Mouse (Mus musculus) limb, embryonic 12.5 days (tissue): ENCODE data around the gene Ccdc138. TPM values are rescaled to one million over a fixed set of nuclear protein-coding genes. Genes with fewer than 3 reads are reported as not detected.

ENCODE experiments used
- ATAC-seq: fragments of 200-750 bp; cut with Nextera tagmentation; 2 replicates; pipeline ENCODE4 v1.8.0; 2017; ENCODE audit warnings: low read depth, moderate TSS enrichment; ENCODE audit not compliant: insufficient number of reproducible peaks, insufficient read depth, low FRiP score, low TSS enrichment
- H3K27ac ChIP-seq: fragments of 300-500 bp; sonication (generic); 2 replicates; pipeline ENCODE4 v1.5.1; 2016; ENCODE audit warnings: mild to moderate bottlenecking, moderate library complexity
- H3K27me3 ChIP-seq: fragments of 300-500 bp; sonication (generic); 2 replicates; pipeline ENCODE4 v1.6.1; 2016; ENCODE audit warnings: mild to moderate bottlenecking, moderate library complexity
- H3K36me3 ChIP-seq: fragments of 300-500 bp; sonication (generic); 2 replicates; pipeline ENCODE4 v1.6.1; 2016; ENCODE audit warnings: mild to moderate bottlenecking, moderate library complexity
- H3K4me1 ChIP-seq: fragments of 300-500 bp; sonication (generic); replicated peaks from 2 replicates; pipeline ENCODE4 v1.6.1; 2016
- H3K4me2 ChIP-seq: fragments of 300-500 bp; sonication (generic); 2 replicates; pipeline ENCODE4 v1.6.1; 2016; ENCODE audit warnings: mild to moderate bottlenecking, moderate library complexity
- H3K4me3 ChIP-seq: fragments of 300-500 bp; sonication (generic); replicated peaks from 2 replicates; pipeline ENCODE4 v1.5.1; 2016; ENCODE audit warnings: mild to moderate bottlenecking
- H3K9ac ChIP-seq: fragments of 300-500 bp; sonication (generic); replicated peaks from 2 replicates; pipeline ENCODE4 v1.6.1; 2016; ENCODE audit warnings: mild to moderate bottlenecking, moderate library complexity
- H3K9me3 ChIP-seq: fragments of 300-500 bp; sonication (generic); 2 replicates; pipeline ENCODE4 v1.6.1; 2016; ENCODE audit warnings: mild to moderate bottlenecking, moderate library complexity
- WGBS: fragments of 180-500 bp; shearing (Covaris S2); methylation state at CpG from one replicate; pipeline ENCODE4 v1.1.7; 2016; 5-methylcytosine and 5-hydroxymethylcytosine counted together
- polyA plus RNA-seq: library from polyadenylated mRNA; unstranded; fragments of >200 nt; fragmentation: Nextera tagmentation; extraction: Ambion mirVana; gene quantifications from 2 replicates; pipeline ENCODE4 v1.2.1, GENCODE M21; 2016

Ccdc138 gene
- 13.9 and 15.4 TPM in 2 replicates for polyA plus RNA-seq

GRCm38 (mm10) chr10:58497320-58498284 lies at the start of gene Ccdc138:
Gene Ccdc138 (plus strand): TSS chr10:58497948.
- Histone ChIP-seq H3K27ac (peak within 1 kb of the TSS; percentile 91), H3K9me3 (no peaks in the 10 kb centered on the region), H3K4me1 (peaks cover 7% of the 10 kb centered on the region; the same call in 1 of the 2 replicates), H3K4me3 (peak within 1 kb of the TSS; percentile 66), H3K9ac (peak within 1 kb of the TSS; percentile 63), H3K27me3 (no peaks in the 10 kb centered on the region), H3K36me3 (peaks cover 24% of the 10 kb centered on the region), H3K4me2 (peak within 1 kb of the TSS; percentile 61)
- ATAC-seq: peak; percentile 98
- WGBS: 2% methylated on average over 50 of the region's 50 CpGs

GRCm38 (mm10) chr10:58451575-58451974 lies 46.2 kb upstream of the Ccdc138 start:
- Histone ChIP-seq H3K36me3 (peaks cover 38% of the 10 kb centered on the region), H3K4me3 (no peak overlapping the region), H3K4me2 (no peak overlapping the region)

GRCm38 (mm10) chr10:58452185-58452584 lies 45.6 kb upstream of the Ccdc138 start:
- Histone ChIP-seq H3K27me3 (no peaks in the 10 kb centered on the region), H3K9me3 (no peaks in the 10 kb centered on the region), H3K4me3 (no peak overlapping the region), H3K4me1 (0 out of 2 replicates have a peak, but pooled peaks cover 3% of the 10 kb centered on the region), H3K9ac (no peak overlapping the region), H3K27ac (no peak overlapping the region), H3K36me3 (peaks cover 40% of the 10 kb centered on the region), H3K4me2 (no peak overlapping the region)
- no peak for ATAC-seq
- WGBS: 96% methylated on average over 1 of the region's 1 CpGs

More at GRCm38 (mm10) chr10:58451575-58451974, 46.2 kb upstream of the Ccdc138 start:
- no peaks in the 10 kb centered on the region for H3K9me3 ChIP-seq
- ATAC-seq: no peak
- no peaks in the 10 kb centered on the region for H3K27me3 ChIP-seq
- H3K27ac ChIP-seq: no peak overlapping the region
- H3K9ac ChIP-seq: no peak overlapping the region
- 0 out of 2 replicates have a peak, but pooled peaks cover 3% of the 10 kb centered on the region for H3K4me1 ChIP-seq

DNA sequence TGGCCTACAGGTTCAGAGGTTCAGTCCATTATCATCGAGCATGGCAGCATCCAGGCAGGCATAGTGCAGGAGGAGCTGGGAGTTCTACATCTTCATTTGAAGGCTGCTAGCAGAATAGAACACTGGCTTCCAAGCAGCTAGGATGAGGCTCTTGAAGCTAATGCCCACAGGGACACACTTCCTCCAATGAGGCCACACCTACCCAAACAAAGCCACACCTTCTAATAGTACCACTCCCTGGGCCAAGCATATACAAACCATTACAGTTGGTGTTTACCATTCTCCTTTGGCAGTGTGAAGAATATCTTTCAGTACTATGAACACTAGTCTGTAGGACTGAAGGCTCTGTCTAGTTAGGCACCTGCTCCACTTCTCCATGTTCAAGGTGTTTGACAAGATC lies 37.9 kb upstream of the Ccdc138 start:
- H3K27ac ChIP-seq: no peak overlapping the region
- WGBS: 85% methylated on average over 1 of the region's 1 CpGs
- no peak overlapping the region for H3K9ac ChIP-seq
- no peak for ATAC-seq
- H3K4me2 ChIP-seq: no peak overlapping the region
- H3K36me3 ChIP-seq: peaks cover 81% of the 10 kb centered on the region
- no peaks in the 10 kb centered on the region for H3K9me3 ChIP-seq
- no peaks in the 10 kb centered on the region for H3K27me3 ChIP-seq
- no peak overlapping the region for H3K4me3 ChIP-seq
- H3K4me1 ChIP-seq: no peaks in the 10 kb centered on the region

GRCm38 (mm10) chr10:58477086-58477755 lies 20.5 kb upstream of the Ccdc138 start:
- H3K4me2 ChIP-seq: no peak overlapping the region
- H3K9me3 ChIP-seq: no peaks in the 10 kb centered on the region
- no peak overlapping the region for H3K4me3 ChIP-seq
- 94% methylated on average over 5 of the region's 5 CpGs for WGBS
- H3K9ac ChIP-seq: no peak overlapping the region
- H3K27ac ChIP-seq: no peak overlapping the region
- no peak for ATAC-seq
- H3K4me1 ChIP-seq: no peaks in the 10 kb centered on the region
- H3K36me3 ChIP-seq: peaks cover 76% of the 10 kb centered on the region
- no peaks in the 10 kb centered on the region for H3K27me3 ChIP-seq

DNA sequence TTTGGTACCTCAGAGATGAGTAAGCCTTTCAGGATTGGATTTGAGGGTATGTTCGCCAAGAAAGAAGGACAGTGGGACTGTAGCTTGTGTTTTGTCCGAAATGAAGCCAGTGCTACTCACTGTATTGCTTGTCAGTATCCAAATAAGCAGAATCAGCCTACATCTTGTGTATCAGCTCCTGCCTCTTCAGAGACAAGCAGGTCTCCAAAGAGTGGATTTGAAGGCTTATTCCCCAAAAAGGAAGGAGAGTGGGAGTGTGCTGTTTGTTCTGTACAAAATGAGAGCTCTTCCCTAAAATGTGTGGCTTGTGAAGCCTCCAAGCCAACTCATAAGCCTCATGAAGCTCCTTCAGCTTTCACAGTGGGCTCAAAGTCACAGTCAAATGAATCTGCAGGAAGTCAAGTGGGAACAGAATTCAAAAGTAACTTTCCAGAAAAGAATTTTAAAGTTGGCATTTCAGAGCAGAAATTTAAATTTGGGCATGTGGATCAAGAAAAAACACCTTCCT lies 19.6 kb upstream of the Ccdc138 start:
- H3K9ac ChIP-seq: no peak overlapping the region
- no peak overlapping the region for H3K27ac ChIP-seq
- H3K27me3 ChIP-seq: no peaks in the 10 kb centered on the region
- H3K9me3 ChIP-seq: no peaks in the 10 kb centered on the region
- WGBS: 91% methylated on average over 2 of the region's 2 CpGs
- H3K4me3 ChIP-seq: no peak overlapping the region
- no peak for ATAC-seq
- H3K4me1 ChIP-seq: no peaks in the 10 kb centered on the region
- peaks cover 74% of the 10 kb centered on the region for H3K36me3 ChIP-seq
- no peak overlapping the region for H3K4me2 ChIP-seq

DNA sequence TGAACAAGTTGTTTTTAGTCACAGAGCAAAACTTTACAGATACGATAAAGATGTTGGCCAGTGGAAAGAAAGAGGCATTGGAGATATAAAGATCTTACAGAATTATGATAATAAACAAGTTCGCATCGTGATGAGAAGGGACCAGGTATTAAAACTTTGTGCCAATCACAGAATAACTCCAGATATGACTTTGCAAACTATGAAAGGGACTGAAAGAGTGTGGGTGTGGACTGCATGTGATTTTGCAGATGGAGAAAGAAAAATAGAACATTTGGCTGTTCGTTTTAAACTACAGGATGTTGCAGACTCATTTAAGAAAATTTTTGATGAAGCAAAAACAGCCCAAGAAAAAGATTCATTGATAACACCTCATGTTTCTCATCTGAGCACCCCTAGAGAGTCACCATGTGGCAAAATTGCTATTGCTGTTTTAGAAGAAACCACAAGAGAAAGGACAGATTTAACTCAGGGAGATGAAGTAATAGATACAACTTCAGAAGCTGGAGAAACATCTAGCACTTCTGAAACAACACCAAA lies 17.7 kb upstream of the Ccdc138 start:
- no peaks in the 10 kb centered on the region for H3K27me3 ChIP-seq
- no peaks in the 10 kb centered on the region for H3K9me3 ChIP-seq
- H3K4me3 ChIP-seq: no peak overlapping the region
- H3K4me2 ChIP-seq: no peak overlapping the region
- no peaks in the 10 kb centered on the region for H3K4me1 ChIP-seq
- peaks cover 78% of the 10 kb centered on the region for H3K36me3 ChIP-seq
- H3K27ac ChIP-seq: no peak overlapping the region
- H3K9ac ChIP-seq: no peak overlapping the region
- no peak for ATAC-seq
- 97% methylated on average over 4 of the region's 4 CpGs for WGBS

- WGBS: 93% methylated on average over 5 of the region's 5 CpGs
- H3K36me3 ChIP-seq: peaks cover 74% of the 10 kb centered on the region
- no peak for ATAC-seq
These were observed 6.7 kb upstream of the Ccdc138 start for GRCm38 (mm10) chr10:58491031-58491430.

DNA sequence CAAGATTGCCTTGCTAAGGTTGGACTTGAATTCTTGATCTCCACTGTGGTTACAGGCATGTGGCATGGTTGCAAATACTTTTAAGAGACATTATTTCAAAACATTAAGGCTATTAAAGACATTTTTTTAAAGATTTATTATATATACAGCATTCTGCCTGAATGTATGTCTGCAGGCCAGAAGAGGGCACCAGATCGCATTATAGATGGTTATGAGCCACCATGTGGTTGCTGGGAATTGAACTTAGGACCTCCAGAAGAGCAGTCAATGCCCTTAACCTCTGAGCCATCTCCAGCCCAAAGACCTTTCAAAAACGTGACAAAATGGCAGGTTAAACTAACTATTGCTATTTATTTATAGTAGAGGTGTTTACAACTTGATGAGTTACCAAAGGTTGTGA lies 2.1 kb upstream of the Ccdc138 start:
- Histone ChIP-seq H3K4me2 (no peak overlapping the region), H3K4me1 (peaks cover 7% of the 10 kb centered on the region; the same call in 1 of the 2 replicates), H3K27me3 (no peaks in the 10 kb centered on the region), H3K36me3 (peaks cover 44% of the 10 kb centered on the region), H3K9me3 (no peaks in the 10 kb centered on the region), H3K9ac (no peak overlapping the region), H3K4me3 (no peak overlapping the region), H3K27ac (no peak overlapping the region)
- 86% methylated on average over 2 of the region's 2 CpGs for WGBS
- no peak for ATAC-seq

More at GRCm38 (mm10) chr10:58491031-58491430, 6.7 kb upstream of the Ccdc138 start:
- no peak overlapping the region for H3K27ac ChIP-seq
- H3K4me3 ChIP-seq: no peak overlapping the region
- H3K4me2 ChIP-seq: no peak overlapping the region
- H3K4me1 ChIP-seq: no peaks in the 10 kb centered on the region
- H3K9ac ChIP-seq: no peak overlapping the region
- H3K9me3 ChIP-seq: no peaks in the 10 kb centered on the region
- H3K27me3 ChIP-seq: no peaks in the 10 kb centered on the region

GRCm38 (mm10) chr10:58496732-58497131 lies 1.0 kb upstream of the Ccdc138 start:
- Histone ChIP-seq H3K4me2 (peak overlapping the region; percentile 61), H3K4me3 (peak overlapping the region; percentile 66), H3K27me3 (no peaks in the 10 kb centered on the region), H3K36me3 (peaks cover 33% of the 10 kb centered on the region), H3K9me3 (no peaks in the 10 kb centered on the region), H3K27ac (peak overlapping the region; percentile 91), H3K9ac (no peak overlapping the region), H3K4me1 (peaks cover 7% of the 10 kb centered on the region; the same call in 1 of the 2 replicates)
- ATAC-seq: no peak

- no peak for ATAC-seq
- Histone ChIP-seq H3K36me3 (peaks cover 19% of the 10 kb centered on the region), H3K4me1 (peaks cover 7% of the 10 kb centered on the region; the same call in 1 of the 2 replicates), H3K4me2 (peak overlapping the region; percentile 61), H3K27ac (no peak overlapping the region), H3K9me3 (no peaks in the 10 kb centered on the region), H3K9ac (peak overlapping the region; percentile 63), H3K4me3 (peak overlapping the region; percentile 66), H3K27me3 (no peaks in the 10 kb centered on the region)
- 60% methylated on average over 2 of the region's 2 CpGs for WGBS
These were observed 768 bp downstream of the Ccdc138 start for GRCm38 (mm10) chr10:58498516-58498915.
